Mouse (Mus musculus) T-helper 2 cell (primary cell): ENCODE results near the gene Tymp.

ENCODE experiments used
- in situ Hi-C: fragments of 300-600 bp; cut with MboI, MseI; formaldehyde crosslinking; loops from one replicate; pipeline ENCODE4 v1.15.1; 2025; ENCODE audit warnings: high pct_unique_total_duplicates

Tymp gene

DNA sequence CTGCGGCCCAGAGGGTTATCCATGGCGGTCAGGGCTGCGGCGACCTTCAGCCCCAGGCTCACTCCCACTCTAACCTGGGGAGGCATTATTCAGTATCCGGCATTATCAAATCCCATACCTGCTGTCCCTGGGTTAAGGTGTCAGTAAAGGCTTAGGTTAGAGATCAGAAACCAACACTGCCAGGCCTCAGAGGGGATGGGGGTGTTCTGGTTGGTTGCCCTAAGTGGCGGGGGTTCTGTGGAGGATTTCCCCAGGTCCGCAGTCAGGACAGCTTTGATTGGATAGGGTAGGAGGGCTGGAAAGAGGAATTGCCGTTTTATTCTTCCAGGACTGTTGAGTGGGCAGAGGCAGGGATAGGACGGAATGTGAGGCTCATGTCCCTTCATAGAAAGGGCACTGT lies 2.5 kb downstream of the Tymp start:
- in situ Hi-C loops = loop anchor here (5.0 to 25.0 kb wide), 2 partner anchors 552 to 637 kb away; partner anchors contain the start of gene Brd1

DNA sequence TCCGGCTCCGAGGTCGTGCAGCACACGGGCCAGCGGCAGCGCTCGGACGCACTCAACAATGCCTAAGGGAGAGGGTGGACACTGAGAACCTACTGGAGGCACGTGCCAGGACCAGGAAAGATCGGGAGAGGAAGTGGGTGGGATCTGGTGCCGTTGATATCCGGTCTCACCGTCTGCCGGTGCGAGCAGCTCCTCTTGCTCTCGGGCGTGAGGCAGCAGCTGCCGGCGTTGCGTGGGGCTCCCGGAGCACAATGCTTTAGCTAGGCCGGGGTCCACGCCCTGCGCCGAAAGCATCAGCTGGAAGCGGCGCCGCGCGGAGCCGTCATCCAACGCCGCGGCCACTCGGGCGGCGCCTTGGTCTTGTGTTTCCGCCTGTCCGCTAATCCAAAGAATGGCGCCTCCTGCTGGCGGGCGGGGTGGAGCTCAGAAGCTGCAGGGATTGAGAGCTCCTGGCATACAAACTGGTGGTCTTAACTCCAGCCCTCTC lies 3.0 kb downstream of the Tymp start, which contains the start of gene Sco2:
Gene Sco2, minus strand, starts transcription at position 85 of the 487 bp plus-strand sequence.
- in situ Hi-C loops = loop anchor here (5.0 to 25.0 kb wide), 2 partner anchors 552 to 637 kb away; partner anchors contain the start of gene Brd1

DNA sequence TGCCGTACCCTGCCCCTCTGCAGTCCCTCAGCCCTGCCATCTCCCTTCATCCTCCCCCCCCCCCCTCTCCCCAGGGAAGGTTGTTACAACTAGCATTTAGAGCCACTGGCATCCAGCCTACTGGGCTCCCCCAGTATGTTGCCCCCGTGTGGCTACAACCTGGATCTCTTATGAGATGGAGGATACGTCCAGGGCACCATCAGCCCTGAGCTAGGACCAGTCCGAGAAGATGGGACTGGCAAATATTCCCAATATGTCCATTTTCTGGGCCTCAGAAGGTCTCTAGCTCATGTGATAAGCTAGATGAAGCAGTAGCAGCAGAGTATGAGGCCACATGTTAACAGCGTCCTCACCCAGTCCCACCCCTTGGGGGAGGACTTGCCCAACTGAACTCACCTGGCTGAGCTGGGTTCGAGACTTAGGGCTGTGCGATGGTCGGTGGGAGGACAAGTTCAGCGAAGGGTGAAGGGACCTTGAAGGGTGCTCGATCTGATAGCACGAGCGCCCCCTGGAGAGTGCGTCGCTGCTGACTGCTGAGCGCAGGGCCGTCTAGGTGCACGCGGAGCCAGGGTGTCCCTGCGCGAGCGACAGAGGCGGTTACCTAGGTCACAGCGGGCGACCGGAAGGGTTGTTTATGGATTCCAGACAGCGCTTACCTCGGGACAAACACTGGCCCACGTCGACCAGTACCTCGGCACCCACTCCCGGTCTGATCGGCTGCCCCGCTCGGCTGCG lies 3.6 kb downstream of the Tymp start:
- in situ Hi-C loops = loop anchor here (5.0 to 25.0 kb wide), 2 partner anchors 551 to 636 kb away; partner anchors contain the start of gene Brd1

DNA sequence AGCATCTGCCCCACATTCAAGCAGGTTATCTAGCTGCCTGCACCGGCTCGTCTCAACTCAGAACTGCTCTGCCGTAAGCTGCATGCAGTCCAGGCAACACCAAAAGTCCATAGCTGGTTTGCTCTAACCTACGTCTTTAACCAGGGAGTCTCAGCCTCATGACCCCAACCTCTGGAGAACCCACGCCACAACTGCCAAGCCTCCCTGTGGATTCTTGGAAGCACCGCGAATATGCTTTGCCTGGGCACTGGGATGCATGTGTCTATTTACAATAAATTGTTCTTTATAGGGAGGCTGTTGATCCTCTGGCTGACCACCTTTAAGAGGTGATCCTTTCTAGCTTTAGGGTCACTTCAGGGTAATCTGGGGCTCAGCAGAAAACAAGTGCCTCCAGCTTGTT lies 4.3 kb downstream of the Tymp start:
- in situ Hi-C loops = loop anchor here (5.0 to 25.0 kb wide), 2 partner anchors 550 to 635 kb away; partner anchors contain the start of gene Brd1

DNA sequence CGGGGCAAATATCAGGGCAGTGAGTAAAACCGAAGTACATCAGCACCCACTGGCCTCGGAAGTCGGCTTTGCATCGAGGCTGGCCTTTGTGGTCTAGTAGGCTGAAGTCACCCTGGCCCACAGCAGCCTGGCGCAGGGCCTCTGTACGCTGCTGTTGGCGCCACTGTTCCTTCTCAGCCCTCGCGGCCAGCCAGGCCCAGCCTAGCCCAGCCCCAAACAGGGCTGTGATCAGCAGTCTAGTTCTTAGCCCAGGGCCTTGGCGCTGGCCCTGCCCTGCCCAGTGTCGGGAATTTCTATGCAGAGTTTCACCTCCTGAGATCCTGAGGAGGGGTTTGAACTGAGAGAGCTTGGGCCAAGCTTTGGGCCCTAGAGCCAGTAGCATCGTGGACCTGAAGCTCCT lies 4.8 kb downstream of the Tymp start:
- in situ Hi-C loops = loop anchor here (5.0 to 25.0 kb wide), 2 partner anchors 550 to 635 kb away; partner anchors contain the start of gene Brd1

DNA sequence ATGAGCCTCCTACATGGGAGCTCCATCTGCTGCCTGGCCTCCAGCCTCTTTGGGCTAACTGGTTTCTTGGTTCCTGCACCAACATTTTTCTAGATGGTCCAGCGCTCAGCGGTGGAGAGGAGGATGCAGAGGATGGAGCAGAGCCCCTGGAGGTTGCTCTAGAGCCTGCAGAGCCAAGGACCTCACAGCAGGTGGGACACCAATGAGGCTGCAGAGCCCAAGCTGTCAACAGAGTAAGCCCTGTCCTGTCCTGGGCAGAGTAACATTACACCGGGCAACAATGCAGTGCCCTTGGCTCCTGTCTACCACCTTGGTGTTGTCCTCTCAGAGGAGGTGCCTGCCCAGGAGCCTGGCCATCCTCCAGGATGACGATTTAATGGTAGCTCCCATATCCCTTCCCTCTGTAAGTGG lies 11.7 kb downstream of the Tymp start:
- in situ Hi-C loops = loop anchor here (10.0 to 25.0 kb wide), 2 partner anchors 628 to 860 kb away; partner anchors contain the start of genes Alg10b and Brd1

DNA sequence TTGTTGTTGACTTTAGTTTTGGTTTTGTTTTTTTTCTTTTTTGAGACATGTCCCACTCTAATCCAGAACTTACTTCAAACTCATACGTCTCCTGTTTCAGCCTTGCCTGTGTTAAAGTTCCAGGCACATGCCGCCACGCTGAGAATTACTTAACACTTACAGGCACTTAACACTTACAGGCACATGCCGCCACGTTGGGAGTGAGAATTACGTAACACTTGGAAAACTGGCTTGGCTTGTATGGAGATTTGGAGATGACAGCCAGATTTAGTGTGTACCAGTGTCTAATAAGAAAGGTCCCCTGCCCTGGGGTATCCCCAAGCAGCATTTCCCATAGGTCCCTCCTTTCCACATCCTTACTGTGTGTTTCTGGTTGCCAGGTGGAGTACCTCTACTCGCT lies 13.8 kb downstream of the Tymp start:
- in situ Hi-C loops = loop anchor here (10.0 to 25.0 kb wide), 2 partner anchors 626 to 862 kb away; partner anchors contain the start of genes Alg10b and Brd1

DNA sequence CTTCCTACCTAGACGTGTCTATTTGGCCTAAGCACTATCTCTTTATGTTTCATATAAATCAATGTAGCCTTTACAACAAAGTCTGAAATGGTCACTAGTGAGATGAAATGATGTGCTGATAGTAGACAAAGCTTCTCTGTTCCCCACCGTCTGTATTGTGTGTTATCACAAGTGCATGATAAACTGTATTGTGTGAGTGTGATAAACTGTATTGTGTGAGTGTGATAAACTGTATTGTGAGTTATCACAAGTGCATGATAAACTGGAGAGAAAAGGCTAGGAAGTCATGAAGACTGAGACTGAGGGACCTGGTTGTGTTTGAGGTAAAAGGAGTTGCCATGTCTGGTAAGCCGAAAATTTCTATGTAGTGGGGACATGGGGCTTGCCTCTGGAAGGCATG lies 18.1 kb downstream of the Tymp start:
- in situ Hi-C loops = loop anchor here (10.0 to 25.0 kb wide), 2 partner anchors 494 to 621 kb away; partner anchors contain the start of genes Brd1 and Pim3

DNA sequence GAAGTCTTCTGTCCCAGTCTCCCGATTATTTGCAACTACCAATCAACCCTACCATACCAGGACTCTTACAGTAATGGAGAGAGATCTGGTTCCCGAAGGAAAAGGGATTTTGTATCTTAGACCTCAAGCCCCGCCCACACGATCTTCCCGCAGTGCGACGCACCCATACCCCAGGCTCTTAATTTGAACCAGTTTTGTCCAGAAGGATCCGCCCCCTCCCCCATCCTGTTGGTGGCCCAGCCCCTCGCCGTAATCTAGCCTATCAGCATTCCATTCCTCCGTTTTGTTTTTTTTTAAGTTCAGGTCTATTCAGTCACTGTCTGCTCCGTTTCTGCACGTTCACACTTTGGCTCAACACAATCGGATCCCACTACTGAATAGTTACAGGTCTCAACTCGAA lies 20.5 kb downstream of the Tymp start:
- in situ Hi-C loops = loop anchor here (10.0 to 25.0 kb wide), 2 partner anchors 492 to 619 kb away; partner anchors contain the start of genes Brd1 and Pim3

DNA sequence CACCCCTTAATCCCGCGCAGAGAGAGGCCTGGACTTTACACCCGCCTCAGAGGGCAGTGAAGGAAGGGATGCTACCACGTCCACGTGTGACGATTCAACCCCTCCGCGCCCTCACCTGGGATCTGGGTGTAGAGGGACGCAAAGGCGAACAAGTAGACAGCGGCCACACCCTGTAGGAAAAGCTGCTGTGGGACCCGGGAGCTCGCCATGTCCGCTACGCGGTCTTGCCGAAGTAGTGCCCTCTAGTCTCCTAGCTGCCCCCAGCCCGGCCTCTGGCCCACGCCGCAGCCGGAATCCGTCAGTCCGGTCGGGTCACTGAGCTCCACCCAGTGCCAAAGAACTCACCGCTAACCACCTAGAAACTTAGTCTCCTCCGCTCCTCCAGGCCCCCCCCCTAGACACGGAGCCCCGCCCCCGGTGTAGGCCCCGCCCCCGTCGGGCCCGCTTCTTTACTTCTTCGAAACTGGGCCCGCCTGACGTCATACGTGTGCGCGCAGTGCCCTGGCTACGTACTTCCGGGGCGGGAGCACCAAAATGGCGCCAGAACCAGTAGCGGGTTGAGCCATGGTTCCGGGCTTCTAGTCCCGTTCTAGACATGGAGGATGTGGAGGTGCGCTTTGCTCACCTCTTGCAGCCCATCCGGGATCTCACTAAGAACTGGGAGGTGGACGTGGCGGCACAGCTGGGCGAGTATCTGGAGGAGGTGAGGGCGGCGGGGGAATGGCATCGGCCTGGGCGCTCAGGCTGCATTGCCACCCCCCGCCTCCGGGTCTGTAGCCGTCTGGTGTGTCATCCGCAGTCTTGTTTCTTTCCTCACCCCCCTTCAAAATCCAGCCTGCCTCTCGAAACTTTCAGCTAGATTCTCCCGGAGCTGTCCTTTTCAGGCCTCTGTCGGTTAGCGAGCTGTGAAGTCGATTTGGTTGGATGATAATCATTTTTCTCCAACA lies 21.3 kb downstream of the Tymp start, which contains the start of the genes Lmf2 and Ncaph2:
Gene Lmf2, minus strand, starts transcription at position 419 of the 947 bp plus-strand sequence.
Gene Ncaph2, plus strand, starts transcription at position 479 of the 947 bp plus-strand sequence.
- in situ Hi-C loops = loop anchor here (10.0 to 25.0 kb wide), 2 partner anchors 491 to 618 kb away; partner anchors contain the start of genes Brd1 and Pim3

DNA sequence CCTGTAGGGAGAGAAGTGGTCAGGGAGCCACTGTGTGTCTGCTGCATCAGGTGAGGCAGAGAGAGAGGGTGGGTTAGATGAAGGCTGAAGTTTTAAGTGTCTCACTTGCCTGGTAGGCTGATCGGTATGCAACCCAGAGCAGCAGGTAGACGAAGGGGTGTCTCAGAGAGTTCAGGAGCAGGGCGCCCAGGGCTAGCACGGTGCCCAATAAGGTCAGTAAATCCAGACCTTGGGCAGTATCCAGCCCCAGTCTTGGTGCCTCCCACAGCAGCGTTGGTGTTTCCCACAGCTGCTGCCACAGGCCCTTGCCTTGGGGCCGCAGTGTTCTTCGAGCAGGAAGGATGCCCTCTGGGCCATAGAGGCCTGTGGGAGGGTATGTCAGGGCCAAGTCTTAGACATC lies 22.4 kb downstream of the Tymp start:
- in situ Hi-C loops = loop anchor here (10.0 to 25.0 kb wide), 2 partner anchors 490 to 617 kb away; partner anchors contain the start of genes Brd1 and Pim3

DNA sequence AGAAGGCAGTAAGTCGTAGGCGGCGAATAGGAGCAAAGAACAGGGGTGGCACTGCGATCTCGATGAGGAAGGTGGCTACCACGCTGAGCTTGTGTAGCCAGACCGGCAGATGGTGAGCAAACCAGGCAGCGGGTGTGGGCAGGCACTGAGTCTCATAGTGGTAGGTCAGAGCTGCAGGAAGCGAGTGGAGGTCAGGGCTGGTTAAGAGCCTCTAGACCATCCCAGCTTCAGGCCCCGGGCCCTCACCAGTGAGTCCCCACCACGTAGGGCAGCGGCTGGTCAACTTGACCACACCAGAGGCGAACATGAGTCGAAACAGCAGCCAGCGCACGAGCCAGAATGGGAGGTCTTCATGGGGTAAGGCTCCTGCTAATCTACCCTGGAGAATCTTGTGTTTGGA lies 23.0 kb downstream of the Tymp start:
- in situ Hi-C loops = loop anchor here (10.0 to 25.0 kb wide), 2 partner anchors 489 to 617 kb away; partner anchors contain the start of genes Brd1 and Pim3

DNA sequence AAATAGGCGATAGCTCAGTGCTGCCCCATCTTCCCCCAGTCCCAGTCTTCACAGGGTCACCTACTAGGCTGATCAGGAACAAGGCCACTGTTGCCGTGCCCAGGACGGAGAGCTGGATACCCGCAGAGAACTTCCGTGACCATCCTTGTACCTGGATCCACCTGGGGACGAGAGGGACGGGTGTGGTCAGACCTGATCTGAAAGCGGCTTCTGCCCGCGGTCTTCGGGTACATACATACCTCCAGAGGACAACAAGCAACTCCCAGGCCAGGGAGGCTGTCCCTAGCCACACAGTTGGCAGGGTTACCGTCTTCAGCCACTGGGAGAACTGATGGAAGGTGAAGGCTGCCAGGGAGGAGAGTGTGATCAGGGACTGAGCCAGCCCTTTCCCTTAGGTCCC lies 24.0 kb downstream of the Tymp start:
- in situ Hi-C loops = loop anchor here (10.0 to 25.0 kb wide), 2 partner anchors 488 to 615 kb away; partner anchors contain the start of genes Brd1 and Pim3

DNA sequence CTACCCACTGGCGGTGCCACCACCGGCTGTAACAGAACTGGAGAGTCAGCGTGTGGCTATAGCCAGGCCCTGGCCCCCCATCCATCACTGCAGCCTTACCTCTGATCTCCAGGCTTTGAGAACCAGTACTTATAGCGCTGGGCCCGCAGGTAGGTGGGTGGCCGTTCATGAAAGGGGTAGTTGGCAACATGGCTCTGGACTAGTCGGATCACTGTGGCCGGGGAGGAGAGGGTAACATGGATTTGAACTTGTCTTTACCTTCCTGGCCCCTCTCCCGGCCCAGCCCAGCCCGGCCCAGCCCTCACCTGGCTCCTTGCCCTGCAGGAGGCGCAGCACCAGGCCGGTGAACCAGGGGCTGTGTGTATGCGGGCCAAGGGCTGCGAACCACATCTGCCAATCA lies 24.8 kb downstream of the Tymp start:
- in situ Hi-C loops = loop anchor here (10.0 to 25.0 kb wide), 2 partner anchors 487 to 615 kb away; partner anchors contain the start of genes Brd1 and Pim3

DNA sequence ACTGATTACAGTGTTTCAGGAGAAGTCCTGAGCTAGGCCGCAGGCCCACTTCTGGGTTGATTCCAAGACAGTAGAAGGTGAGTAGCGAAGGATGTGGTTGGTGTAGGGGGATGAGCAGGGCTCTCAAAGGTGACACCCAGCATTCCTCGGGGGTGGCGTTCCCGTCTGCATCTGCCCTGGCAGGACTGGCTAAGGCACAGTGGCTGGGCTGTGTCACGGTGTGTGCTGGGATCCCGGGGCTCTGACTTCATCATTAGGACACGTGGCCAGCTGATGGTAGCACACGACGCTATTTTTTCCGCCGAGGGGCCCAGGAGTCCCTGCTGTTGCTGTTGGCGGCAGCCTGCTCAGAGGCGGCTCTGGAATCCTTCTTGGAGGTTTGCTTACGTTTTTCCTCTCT lies 25.5 kb downstream of the Tymp start:
- in situ Hi-C loops = loop anchor here (10.0 to 25.0 kb wide), 2 partner anchors 487 to 614 kb away; partner anchors contain the start of genes Brd1 and Pim3

DNA sequence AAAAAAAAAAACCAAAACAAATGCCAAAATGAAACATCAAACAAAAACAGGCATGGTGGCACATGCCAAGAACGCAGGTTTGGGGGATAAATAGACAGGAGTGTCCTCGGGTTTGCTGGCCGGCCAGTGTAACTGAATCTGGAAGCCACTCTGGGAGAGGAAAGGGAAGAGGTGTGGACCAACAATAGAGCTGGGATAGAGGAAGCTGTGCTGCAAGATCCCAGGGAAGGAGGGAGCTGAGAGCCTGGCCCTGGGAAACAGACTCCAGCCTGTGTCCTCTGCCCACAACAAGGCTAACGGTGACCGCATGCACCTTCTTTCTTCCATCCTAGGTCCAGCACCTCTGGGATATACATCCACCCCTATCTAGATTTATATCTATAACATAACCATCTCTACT lies 26.4 kb downstream of the Tymp start:
- in situ Hi-C loops = loop anchor here (10.0 to 25.0 kb wide), 2 partner anchors 486 to 613 kb away; partner anchors contain the start of genes Brd1 and Pim3

DNA sequence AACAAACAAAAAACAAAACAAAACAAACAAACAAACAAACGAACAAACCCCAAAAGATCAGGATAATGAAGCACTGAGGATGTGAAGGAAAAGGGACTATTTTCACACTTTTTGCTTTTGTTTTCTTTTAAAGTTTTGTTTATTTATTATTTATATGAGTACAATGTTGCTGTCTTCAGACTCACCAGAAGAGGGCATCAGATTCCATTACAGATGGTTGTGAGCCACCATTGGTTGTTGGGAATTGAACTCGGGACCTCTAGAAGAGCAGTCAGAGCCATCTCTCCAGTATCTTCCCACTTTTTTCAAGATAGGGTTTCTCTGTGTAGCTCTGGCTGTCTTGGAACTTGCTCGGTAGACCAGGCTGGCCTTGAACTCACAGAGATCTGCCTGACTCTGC lies 33.5 kb downstream of the Tymp start:
- in situ Hi-C loops = loop anchor here (5.0 kb wide), 1 partner anchor 39 kb away; the partner anchor contains the start of gene Klhdc7b

DNA sequence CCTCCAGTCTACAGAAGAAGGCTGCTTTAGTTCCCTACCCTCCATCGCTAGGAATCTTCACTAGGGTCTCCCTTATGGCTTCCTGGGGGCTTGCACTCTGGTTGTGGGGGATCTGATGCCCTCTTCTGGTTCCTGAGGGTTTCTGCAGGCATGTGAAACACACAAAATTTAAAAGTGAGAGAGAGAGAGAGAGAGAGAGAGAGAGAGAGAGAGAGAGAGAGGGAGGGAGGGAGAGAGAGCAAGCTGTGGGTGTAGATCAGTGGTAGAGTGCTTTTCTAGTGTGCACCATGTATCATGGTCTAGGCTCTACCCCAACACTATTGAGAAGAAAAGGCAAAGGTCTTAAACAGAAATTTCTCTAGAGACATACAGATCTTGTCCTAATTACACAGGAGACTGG lies 35.2 kb downstream of the Tymp start:
- in situ Hi-C loops = loop anchor here (5.0 kb wide), 1 partner anchor 41 kb away; the partner anchor contains the start of gene Klhdc7b

DNA sequence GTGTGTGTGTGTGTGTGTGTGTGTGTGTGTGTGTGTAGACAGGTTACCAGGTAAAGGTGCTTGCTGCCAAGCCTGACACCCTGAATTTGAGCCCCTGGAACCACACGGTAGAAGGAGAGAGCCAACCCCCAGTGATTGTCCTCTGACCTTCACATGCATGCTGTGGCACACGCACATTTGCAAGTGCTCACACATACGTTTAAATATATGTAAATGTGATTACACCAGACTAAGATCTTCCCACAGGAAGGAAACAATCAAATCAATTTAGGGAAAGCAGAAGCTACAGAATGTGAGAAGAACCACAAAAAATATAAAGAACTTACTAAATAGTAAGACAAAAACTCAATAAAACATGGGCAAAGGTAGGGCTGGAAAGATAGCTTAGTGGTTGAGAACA lies 36.7 kb downstream of the Tymp start:
- in situ Hi-C loops = loop anchor here (5.0 kb wide), 1 partner anchor 42 kb away; the partner anchor contains the start of gene Klhdc7b

DNA sequence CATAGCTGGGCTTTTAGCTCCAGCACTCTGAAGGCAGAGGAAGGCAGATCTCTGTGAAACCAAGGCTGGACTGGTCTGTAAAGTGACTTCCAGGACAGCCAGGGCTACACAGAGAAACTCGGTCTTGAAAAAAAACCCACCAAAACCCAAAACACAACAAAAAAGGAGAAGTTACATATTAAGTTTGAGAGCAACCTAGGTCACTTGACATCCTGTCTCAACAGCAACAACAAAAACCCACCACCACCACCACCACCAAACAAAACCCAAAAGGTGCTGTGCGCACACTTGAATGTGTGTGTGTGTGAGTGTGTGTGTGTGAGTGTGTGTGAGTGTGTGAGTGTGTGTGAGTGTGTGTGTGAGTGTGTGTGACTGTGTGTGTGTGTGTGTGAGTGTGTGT lies 37.1 kb downstream of the Tymp start:
- in situ Hi-C loops = loop anchor here (5.0 kb wide), 1 partner anchor 43 kb away; the partner anchor contains the start of gene Klhdc7b
